Mouse (Mus musculus): ENCODE measurements around the gene Gpx3.
"Not testable (repeated sequence)": the region's sequence is repeated elsewhere in the genome, so short reads cannot be mapped to it uniquely, and the experiment has no call there.

Gpx3 gene

GRCm38 (mm10) chr11:54939501-54939900 lies 37.2 kb downstream of the Gpx3 start:
- no peak for DNase-seq (ENCODE audit: low read depth, low spot score)

GRCm38 (mm10) chr11:54940056-54940455 lies 37.8 kb downstream of the Gpx3 start:
- no peak for DNase-seq (ENCODE audit: low read depth, low spot score)

- no peak for DNase-seq (ENCODE audit: low read depth, low spot score)
Observed at GRCm38 (mm10) chr11:54944702-54945101, 42.4 kb downstream of the Gpx3 start.

GRCm38 (mm10) chr11:54949717-54950116 lies 47.5 kb downstream of the Gpx3 start:
- DNase-seq (ENCODE audit: low read depth, low spot score): no peak

GRCm38 (mm10) chr11:54950684-54951083 lies 48.4 kb downstream of the Gpx3 start:
- no peak for DNase-seq (ENCODE audit: low read depth, low spot score)

- no peak for DNase-seq (ENCODE audit: low read depth, low spot score)
Observed at GRCm38 (mm10) chr11:54952651-54953050, 50.4 kb downstream of the Gpx3 start.

GRCm38 (mm10) chr11:54953993-54954446 lies 51.8 kb downstream of the Gpx3 start:
- DNase-seq (ENCODE audit: low read depth, low spot score): no peak

- no peak for DNase-seq (ENCODE audit: low read depth, low spot score)
Observed at GRCm38 (mm10) chr11:54954716-54955115, 52.5 kb downstream of the Gpx3 start.

GRCm38 (mm10) chr11:54955400-54955734 lies 53.1 kb downstream of the Gpx3 start:
- DNase-seq (ENCODE audit: low read depth, low spot score): not testable (repeated sequence)

GRCm38 (mm10) chr11:54955735-54956480 lies 53.7 kb downstream of the Gpx3 start:
- DNase-seq (ENCODE audit: low read depth, low spot score): peak; percentile 93

- no peak for DNase-seq (ENCODE audit: low read depth, low spot score)
Observed at GRCm38 (mm10) chr11:54956912-54957311, 54.7 kb downstream of the Gpx3 start.

- DNase-seq (ENCODE audit: low read depth, low spot score): not testable (repeated sequence)
Observed at GRCm38 (mm10) chr11:54957708-54958107, 55.5 kb downstream of the Gpx3 start.

GRCm38 (mm10) chr11:54958571-54959073 lies 56.4 kb downstream of the Gpx3 start:
- DNase-seq (ENCODE audit: low read depth, low spot score): no peak
